Mouse (Mus musculus) liver (tissue): ENCODE measurements at regions not wholly inside any gene's neighbourhood (a gene's known extent, or its start where the extent isn't known, plus 50 kb on each side); places are given as distances from the start of the nearest gene placed in this dataset.

Source experiments
- DNase-seq: peaks from one replicate; pipeline ENCODE4 v3.0.0-alpha.2; 2020; ENCODE audit warnings: mixed read lengths

- DNase-seq = no peak
Observed at GRCm38 (mm10) chr12:78119855-78120254, 74.2 kb upstream of the Gm6657 start.

DNA sequence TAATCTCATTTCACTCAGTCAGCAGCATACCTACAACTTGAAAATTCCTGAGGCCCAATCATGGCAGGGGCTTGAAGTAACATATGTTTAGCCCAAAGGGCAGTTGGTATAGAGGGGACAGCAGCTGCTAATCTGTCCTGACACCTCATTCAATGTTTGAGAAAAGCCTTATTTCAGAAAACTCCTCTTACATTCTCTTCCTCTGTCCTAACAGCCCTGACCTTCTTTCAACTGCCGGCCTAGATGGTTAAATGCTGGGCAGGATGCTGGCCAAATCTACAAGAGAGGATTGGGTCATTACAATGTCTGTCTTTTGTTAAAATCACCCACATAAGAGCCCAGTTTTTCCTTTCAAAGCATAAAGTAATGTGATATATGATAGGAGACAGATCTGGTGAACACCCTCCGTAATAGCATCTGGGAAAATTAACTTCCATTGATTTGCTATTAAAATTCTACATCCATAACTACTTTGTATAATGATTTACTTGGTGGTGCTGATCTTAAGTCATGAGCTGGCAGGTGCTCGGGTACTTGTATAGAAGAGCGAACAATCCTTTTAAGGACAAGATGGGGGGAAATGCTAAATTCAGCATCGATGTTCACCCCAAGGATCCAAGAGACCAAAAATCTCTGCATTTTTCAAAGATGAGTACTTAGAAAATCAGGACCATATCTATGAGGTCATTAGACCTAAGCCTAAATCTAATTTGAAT, 64.8 kb upstream of the Gm6657 start:
- DNase-seq = no peak

DNA sequence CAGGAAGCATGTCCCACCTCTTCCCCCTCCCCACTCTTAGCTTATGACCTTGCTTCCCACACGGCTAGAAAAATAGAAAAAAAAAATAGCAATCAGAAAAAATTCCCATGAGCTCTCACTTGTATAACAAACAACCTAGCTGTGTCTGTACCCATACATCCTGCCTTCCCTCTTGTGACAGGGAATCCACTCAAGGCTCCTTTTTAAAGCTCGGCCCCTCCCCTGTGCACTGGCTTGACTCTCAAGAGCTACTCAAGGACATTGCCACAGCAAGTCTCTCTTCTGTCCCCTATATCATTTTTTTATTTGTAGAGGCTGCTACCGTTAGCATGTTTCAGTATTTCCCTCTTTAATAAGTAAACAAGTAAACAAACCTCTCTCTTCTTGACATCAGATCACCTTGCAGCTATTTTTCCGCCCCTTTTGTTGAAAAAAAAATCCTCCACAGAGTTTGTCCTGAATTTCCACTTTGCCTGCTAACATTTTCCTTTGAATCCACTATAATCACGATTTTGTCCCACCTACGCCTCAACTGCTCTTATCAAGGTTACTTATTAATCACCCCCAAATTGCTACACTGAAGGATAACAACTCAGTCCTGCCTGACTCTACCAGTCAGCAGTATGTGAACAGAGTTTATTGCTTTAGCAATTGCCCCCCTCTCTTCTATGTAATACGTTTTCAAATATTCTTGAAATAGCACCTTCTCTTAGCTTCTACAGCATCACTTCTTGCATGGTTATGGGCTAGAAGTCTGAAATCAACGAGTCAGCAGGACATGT, 61.8 kb upstream of the Gm6657 start:
- no peak for DNase-seq

DNA sequence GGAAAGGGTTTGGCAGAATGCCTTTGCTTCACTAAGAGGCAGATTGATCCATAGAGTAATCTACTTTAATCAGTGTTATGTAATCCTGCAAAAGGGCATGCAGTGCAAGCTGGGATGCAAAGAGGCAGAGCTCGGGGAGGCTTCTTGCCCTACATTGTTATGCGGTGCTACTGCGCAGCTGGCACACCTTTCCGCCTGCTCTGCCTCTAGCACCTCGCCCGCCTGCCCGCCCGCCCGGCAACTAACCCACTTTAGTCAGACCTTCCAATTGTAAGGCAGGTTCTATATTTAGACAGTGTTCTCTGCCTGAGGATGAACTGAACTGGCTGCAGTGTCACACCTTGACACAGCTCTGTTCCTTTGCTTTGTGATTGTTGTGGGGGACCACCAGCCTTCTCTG, 60.7 kb upstream of the Gm6657 start:
- DNase-seq = no peak

- DNase-seq = no peak
Observed at GRCm38 (mm10) chr12:78133984-78134383, 60.1 kb upstream of the Gm6657 start.

DNA sequence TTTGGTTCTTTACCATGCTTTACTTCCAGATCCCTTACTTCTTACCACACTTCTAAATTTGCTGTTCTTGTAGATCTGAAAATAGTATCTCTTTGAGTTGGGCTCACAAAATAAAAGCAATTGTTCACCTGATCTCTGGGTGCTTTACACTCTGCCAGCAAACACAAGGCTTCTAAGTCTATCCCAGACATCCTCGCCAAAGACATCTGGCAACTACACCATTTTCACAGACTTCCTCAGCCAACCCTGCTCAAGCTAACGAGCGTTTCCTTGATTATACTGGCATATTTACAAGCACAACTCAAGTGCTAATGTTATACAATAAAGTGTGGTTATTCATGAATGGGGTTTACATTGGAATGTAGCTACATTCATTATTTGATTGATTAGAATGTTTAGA, 56.8 kb upstream of the Gm6657 start:
- DNase-seq = no peak

GRCm38 (mm10) chr12:78138467-78138866, 55.6 kb upstream of the Gm6657 start:
- DNase-seq = no peak
